Mouse (Mus musculus): ENCODE data around the gene Vmn1r198. TPM values are rescaled to one million over a fixed set of nuclear protein-coding genes. Genes with fewer than 3 reads are reported as not detected.
A peak's percentile ranks its signal among the peaks of the same experiment; 100 is the strongest.
"Not testable (repeated sequence)": the region's sequence is repeated elsewhere in the genome, so short reads cannot be mapped to it uniquely, and the experiment has no call there.

Gene Vmn1r198
- total RNA-seq (2021), result not detected

DNA sequence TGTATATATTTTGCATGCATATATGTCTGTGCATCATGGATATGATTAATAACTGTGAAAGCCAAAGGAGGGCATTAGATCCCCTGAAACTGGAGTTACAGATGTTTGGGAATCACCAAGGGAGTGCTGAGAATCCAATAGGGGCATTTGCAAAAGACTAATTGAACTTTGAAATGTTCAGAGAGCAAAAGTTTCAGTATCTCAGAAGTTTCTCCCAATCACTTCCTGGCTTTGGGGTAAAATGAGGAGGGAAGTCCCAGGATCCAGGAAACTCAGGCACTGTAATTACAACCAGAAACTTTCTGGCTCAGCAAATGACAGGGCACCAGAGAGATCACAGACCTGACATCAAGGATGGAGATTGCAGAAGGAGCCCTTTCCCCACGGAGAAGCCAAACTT, at the start of gene Vmn1r198:
TSS of gene Vmn1r198 (plus strand) at position 301 of the 400 bp plus-strand sequence.
- DNase-seq, result no peak

DNA sequence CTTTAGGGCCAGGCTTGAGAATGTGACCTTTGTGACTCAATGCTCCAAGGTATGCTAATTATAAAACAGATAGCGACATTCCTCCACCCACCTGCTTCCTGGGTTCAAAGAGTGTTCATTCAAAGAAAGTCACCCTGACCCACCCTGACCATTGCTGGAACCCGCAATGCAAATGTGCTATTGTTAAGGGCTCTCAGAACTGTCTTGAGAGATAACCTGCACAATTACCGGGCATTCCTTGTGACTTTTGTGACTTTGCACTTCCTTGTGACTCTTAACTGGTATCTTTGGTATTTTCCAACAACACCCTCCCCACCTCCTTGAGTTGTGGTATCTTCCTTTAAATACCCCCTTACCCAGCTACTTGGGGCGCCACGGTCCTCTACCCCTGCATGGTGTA, 42.1 kb upstream of the Vmn1r198 start:
- DNase-seq, result not testable (repeated sequence)

DNA sequence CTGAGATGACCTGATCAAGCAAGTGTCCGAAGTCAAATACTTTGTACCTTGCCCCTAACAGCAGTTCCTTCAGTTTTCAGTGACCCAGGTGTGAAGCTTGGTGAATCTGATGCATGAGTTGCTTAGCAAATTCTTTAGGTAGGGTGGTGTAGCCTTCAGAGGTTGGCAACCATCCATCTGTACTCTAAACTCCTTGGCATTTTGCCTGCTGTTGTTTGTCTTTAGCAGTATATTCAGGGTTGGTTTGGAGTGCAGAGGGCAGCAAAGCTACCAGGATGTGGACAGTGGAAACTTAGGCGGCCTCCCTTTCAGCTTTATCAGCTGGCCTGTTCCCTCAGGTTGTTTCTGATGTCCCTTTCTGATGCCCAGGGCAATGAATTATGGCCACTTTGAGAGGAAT, 34.8 kb upstream of the Vmn1r198 start:
- no peak for DNase-seq

DNA sequence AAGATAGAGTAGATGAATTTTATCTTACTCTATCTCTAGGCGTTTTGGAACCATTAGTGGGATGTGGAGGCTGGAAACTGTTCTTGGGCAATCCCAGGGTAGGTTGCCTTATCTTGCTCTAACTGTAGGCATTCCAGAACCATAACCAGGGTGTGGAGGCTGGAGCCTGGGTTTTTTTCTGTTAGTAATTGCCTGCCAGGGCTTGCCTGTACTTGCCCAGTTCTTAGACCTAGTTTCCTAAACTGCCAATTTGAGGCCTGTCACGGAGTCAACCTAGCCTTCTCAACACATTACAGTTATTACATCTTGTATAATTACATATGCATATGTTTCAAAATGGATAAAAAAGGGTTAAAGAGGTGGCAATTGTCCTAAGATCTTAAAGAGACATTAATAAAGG, 32.8 kb upstream of the Vmn1r198 start:
- no peak for DNase-seq

DNA sequence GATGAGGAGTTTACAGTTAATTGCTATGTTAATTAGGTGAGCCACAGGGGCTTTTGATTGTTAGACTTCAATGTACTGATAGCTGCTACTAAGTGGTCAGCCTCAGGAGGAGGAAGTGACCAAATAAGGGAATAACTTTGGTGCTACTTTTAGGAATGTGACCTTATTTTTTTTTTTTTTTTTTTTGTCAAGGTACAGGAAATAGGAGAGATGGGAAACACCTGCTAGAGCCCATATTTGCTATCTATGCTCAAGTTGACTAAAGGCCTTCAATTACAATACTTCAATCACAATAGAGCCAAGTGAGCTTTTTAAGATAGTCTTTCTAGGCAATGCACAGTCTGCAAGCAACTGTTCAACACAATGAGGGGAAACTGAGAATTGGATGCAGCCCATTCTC, 30.1 kb upstream of the Vmn1r198 start:
- DNase-seq, result no peak

DNA sequence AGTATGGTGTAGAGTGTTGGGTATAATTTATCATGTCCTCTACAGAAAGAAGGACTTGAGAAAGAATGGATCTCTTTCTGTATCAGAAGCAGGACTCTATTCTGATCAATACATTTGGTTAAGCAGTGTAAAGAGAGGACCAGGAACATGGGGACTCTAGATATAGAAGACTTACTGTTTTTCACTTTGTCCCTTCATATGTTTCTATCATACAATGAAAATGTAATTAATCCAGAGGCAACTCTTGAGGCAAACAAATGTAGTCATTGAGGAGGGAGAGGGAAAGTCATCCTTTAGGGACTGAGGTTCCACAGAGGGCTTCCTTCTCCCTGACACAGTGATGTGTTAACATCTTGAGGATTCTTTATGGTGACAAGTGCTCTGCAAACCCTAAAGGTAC, 25.9 kb upstream of the Vmn1r198 start, which contains the start of gene Vmn1r197:
TSS of gene Vmn1r197 (plus strand) at position 301 of the 400 bp plus-strand sequence.
- no peak for DNase-seq

DNA sequence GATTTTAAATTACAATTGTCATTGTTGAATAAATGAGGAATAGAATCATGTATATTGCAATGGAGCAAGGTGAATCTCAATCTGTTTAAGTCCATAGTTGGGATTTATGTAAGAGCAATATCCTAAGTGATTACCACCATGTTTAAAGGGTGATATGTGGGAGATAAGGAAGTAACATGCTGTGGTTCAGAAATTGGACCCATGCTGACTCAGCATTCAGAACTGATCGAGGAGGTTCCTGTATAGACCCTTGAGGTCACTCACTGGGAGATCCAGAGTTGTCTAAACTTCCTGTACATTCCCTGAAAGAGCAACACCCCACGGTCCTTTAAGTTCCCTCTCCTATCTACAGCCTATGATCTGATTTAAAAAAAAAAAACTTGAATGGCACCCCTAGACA, 16.9 kb upstream of the Vmn1r198 start:
- DNase-seq, result no peak

DNA sequence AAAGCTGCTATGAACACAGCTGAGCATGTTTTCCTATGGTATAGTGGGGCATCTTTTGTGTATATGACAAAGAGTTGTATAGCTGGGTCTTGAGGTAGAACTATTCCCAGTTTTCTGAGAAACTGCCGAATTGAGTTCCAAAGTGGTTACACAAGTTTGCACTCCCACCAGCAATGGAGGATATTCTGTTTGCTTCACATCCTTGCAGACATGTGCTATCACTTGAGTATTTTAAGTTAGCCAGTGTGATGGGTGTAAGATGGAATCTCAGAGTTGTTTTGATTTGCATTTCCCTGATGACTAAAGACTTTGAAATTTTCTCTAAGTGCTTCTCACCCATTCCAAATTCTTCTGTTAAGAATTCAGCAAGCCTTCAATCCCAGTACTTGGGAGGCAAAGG, 14.6 kb upstream of the Vmn1r198 start:
- DNase-seq, result no peak

DNA sequence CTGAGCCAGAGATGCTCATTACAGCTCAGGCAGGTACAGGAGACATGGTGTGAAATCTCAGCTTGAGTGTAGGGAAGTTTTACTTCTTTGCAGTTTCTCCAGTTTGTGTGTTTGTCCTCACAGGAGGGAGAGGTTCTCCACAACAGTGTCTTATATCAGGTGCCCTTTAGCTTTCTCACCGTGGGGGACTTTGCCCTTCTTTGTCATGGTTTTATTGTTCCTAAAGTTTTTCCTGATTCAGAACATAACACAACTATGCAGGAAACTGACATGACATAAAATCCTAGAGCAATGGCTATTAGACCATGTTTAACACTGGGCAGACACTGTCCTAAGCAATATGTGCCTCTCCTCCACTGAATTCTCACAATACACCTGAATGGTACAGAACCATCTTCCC, 649 bp downstream of the Vmn1r198 start:
- no peak for DNase-seq

DNA sequence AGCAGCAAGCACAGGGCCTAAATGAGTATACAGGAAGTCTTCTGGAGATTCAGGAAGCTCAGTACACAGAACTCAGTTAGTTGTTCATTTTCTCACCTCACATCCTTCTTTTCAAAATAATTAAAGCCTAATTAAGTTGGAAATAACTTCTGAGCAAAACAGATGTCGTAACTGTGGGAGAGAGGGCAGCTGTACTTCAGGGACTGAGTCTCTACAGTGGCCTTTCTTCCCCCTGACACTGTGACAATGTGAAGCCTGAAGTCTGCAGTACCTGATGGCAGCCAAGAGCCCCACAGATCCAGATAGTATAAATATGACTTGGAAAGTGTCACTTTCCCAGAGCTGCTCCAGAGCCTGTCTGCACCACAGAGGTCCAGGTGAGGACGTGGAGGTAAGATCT, 29.4 kb downstream of the Vmn1r198 start, which contains the start of gene Vmn1r199:
TSS of gene Vmn1r199 (plus strand) at position 301 of the 400 bp plus-strand sequence.
- DNase-seq, result no peak

DNA sequence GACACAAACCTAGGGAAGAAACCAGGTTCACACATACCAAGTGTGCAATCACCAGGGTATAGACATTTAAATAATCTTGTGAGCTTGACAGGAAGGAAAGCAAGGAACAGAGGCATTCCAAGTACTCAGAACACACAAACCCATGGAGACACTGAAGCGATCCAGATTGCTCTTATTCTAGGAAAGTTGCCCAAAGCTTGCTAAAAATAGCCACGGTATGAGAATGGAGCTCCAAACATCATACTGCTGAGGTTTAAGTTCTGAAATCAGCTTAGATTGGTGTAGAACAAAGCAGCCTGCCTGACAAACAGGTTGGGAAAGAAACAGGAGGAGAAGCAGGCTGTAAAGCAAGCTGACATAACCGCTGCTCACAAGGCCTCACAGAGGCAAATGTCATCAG, 31.0 kb downstream of the Vmn1r198 start:
- peak; percentile 11 to 25 for DNase-seq

DNA sequence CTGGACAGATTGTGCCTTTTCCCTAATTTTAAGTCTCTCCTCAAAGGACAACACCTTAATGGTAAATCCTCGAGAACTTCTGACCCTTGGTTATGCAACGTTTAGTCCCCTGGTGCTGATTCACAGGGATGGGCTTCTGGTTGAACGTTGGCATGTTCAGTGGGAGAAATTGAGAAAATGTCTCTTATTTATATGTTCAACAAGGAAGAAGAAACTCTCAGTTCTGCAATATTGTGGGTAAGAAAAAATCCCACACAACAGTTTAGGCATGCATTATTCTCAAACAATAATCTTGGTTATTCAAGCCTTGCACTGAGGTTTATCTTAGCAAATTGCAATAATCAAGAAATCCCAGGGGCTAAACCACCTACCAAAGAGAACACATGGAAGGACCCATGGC, 33.2 kb downstream of the Vmn1r198 start:
- DNase-seq, result no peak

DNA sequence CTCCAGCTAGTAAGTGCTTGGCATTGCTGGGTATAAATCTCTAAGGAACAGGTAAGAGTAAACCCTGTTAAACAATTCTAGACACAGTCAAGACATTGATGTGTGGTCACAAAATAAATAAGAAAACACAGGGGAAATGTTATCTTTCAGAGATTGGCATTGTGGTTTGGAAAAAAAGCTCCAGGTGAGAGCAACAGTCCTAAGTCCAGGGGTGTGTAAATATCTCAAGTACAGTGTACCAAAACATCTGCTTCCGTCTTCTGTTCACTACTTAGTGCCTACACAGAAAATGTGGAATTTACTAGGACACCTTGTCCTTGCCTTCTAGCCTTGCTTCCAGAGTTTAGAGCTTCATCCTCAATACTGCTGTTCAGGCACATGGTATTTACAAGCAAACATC, 36.9 kb downstream of the Vmn1r198 start:
- no peak for DNase-seq

DNA sequence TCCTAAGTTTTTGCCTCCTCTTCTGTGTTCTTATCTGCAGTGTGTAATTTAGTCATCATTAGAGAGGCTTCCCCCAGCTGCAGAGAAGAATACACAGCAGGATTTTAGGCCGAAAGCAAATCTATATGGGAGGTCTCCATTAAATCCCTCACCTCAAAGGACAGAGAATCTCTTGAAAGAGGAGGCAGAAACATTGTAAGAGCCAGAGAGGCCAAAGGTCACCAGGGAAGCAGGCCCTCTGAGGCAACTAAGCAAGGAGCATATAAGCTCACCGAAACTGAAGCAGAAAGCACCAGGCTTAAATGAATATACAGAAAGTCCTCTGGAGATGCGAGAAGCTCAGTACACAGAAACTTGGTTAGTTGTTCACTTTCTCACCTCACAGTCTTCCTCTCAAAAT, 39.9 kb downstream of the Vmn1r198 start, which contains the start of gene Vmn1r200:
TSS of gene Vmn1r200 (plus strand) at position 301 of the 400 bp plus-strand sequence.
- DNase-seq, result no peak

DNA sequence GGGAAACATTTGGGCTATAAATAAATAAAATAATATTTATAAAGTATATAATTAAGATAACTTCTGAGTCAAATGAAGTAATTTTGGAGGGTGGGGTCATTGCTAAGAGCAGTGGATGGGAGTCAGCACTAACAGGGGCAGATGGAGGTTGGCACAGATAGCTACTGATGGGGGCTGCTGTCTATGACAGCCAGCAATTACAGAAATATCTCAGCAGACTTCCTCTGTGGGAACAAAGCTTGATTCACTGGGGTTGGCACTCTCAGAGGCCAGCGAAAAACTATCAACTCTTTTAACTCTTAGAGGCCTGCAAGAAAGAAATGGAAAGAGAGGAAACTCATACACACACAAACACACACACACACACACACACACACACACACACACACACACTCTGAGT, 52.8 kb downstream of the Vmn1r198 start:
- DNase-seq, result peak in 1 of 2 experiments; percentile 17

Other genes starting within 250 kb of the Vmn1r198 start
- gene Vmn1r189, start 244.5 kb upstream of the Vmn1r198 start, total RNA-seq (2021), result not detected
- not detected for gene Vmn1r191, start 166.4 kb upstream of the Vmn1r198 start, total RNA-seq (2021)
- gene Vmn1r192, start 159.2 kb upstream of the Vmn1r198 start, total RNA-seq (2021), result not detected
- gene Vmn1r193, start 127.2 kb upstream of the Vmn1r198 start, total RNA-seq (2021), result not detected
- not detected for gene Vmn1r194, start 106.1 kb upstream of the Vmn1r198 start, total RNA-seq (2021)
- gene Vmn1r195, start 79.8 kb upstream of the Vmn1r198 start, total RNA-seq (2021), result not detected
- gene Vmn1r196, start 60.4 kb upstream of the Vmn1r198 start, total RNA-seq (2021), result not detected
- gene Vmn1r197, start 25.8 kb upstream of the Vmn1r198 start, total RNA-seq (2021), result not detected
- not detected for gene Vmn1r199, start 29.5 kb downstream of the Vmn1r198 start, total RNA-seq (2021)
- gene Vmn1r200, start 40.0 kb downstream of the Vmn1r198 start, total RNA-seq (2021), result not detected
- gene Vmn1r201, start 121.6 kb downstream of the Vmn1r198 start, total RNA-seq (2021), result not detected
- gene Vmn1r202, start 155.0 kb downstream of the Vmn1r198 start, total RNA-seq (2021), result not detected
- gene Vmn1r203, start 167.8 kb downstream of the Vmn1r198 start, total RNA-seq (2021), result not detected
- gene Vmn1r204, start 202.8 kb downstream of the Vmn1r198 start, total RNA-seq (2021), result not detected
- not detected for gene Vmn1r205, start 242.6 kb downstream of the Vmn1r198 start, total RNA-seq (2021)